Mouse (Mus musculus): ENCODE measurements around the gene Olfr1095.

The Olfr1095 gene

GRCm38 (mm10) chr2:86851596-86851995 lies at the start of gene Olfr1095:
Gene Olfr1095, minus strand, starts transcription at chr2:86851696.
- DNase-seq: no peak

- DNase-seq: no peak
These were observed 40.6 kb upstream of the Olfr1095 start, which contains the start of gene Olfr1097 for GRCm38 (mm10) chr2:86892116-86892515. Gene Olfr1097, minus strand, starts transcription at chr2:86892216.

- DNase-seq: no peak
These were observed 23.2 kb upstream of the Olfr1095 start, which contains the start of gene Gm13723 for GRCm38 (mm10) chr2:86874702-86875101. Gene Gm13723, minus strand, starts transcription at chr2:86874802.

- no peak for DNase-seq
These were observed 27.1 kb downstream of the Olfr1095 start, which contains the start of gene Olfr1094 for GRCm38 (mm10) chr2:86824363-86824762. Gene Olfr1094, plus strand, starts transcription at chr2:86824663.

- DNase-seq: no peak
These were observed 41.6 kb downstream of the Olfr1095 start, which contains the start of gene Olfr141 for GRCm38 (mm10) chr2:86809918-86810317. Gene Olfr141, minus strand, starts transcription at chr2:86810018.
